Mouse (Mus musculus): Measurements from ENCODE around the gene Dcaf7.

Dcaf7 gene

DNA sequence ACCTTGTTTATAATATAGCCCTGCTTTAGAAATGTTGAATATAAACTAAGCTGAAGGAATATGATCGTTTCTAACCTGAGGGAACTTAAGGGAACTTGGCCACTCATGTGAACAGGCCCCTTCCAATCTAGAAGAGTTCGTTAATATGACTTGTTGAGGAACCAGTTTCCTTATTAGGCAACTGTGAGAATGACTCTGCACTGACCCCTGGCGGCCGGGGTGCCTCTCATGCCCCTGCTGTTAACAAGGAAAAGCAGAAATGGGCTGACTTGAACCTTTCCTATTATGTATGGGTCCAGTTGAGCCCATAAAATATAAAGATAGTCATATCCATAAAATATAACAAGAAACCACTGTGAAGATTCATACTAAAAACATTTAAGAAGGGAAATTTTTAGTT is 39.6 kb downstream of the Dcaf7 start:
- in situ Hi-C loops (cut with MboI; ENCODE audit: low pct_unique_long_range_greater_than_20kb in 1 of 2, low sequenced_read_pairs in 2 of 2, unreplicated experiment in 1 of 2) = no loop called here

DNA sequence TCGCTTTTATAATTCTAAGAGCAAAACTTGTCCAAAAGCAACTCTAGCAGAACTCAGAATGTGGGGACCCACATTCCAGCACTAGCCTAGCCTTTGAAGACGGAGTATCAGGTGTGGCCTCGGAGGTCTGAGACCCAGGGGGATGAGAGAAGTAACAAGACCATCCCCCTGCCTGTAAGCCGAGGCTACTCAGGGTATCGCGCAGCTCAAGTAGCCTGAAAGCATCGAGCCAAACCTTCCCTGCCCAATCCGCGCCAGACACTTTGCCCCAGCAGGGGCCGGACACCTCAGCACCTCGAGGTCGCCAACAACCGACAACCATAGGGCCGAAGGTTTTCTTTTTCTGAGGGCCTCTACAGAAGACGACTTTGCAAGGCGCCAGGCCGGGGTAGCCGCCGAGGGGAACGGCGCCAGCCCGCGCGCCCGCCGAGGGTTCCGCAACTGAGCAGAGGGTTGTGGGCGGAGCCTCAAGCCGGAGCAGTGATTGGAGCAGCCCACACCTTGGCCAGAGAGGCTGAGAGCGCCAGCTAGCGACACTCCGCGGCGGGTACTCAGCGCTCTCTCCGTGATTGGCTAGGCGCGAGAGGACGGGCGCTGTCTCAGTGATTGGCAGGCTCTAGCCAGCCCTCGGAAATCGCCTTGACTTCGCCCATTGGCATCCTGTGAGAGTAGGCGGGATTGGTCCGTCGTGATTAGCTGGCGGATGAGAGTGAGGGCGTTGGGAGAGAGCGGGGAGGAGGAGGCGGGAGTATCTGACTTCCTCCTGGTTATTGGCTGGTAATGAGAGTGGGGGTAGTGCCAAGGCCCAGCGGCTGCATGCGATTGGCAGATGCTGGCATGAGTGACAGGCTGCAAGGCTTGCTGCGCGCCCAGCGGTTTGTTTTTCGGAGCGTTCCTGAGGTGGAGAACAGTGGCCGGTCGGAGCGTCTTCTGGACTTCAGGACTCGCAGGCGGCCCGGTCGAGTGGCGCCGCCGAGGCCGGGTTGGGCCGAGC is 47.3 kb downstream of the Dcaf7 start, which contains the start of gene Map3k3:
Gene Map3k3 (plus strand): TSS at position 906 of the 994 bp plus-strand sequence.
- in situ Hi-C loops (cut with MboI; ENCODE audit: low pct_unique_long_range_greater_than_20kb in 1 of 2, low sequenced_read_pairs in 2 of 2, unreplicated experiment in 1 of 2) = no loop called here

GRCm38 (mm10) chr11:106084911-106085561 is 48.4 kb downstream of the Dcaf7 start:
- in situ Hi-C loops (cut with MboI; ENCODE audit: low pct_unique_long_range_greater_than_20kb in 1 of 2, low sequenced_read_pairs in 2 of 2, unreplicated experiment in 1 of 2) = no loop called here

DNA sequence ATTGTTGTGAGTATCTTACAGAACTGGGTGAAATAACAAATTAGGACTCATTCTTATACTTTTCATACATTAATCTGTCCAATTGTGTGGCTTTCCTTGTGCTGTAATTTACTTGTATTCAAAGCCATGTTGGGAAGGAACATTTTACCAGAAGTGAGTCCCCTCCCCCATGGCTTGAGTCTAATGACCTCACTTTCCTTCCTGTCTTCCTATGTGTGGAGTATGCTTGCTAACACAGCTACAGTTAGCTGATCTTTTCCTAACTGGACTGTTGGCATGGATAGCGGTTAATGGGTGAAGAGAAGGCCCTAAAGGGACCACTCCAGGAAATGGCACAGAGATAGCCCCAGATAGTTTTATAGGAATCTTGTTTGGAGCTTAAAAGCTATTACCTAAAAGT is 61.6 kb downstream of the Dcaf7 start:
- in situ Hi-C loops (cut with MboI; ENCODE audit: low pct_unique_long_range_greater_than_20kb in 1 of 2, low sequenced_read_pairs in 2 of 2, unreplicated experiment in 1 of 2) = no loop called here

GRCm38 (mm10) chr11:106102866-106103265 is 66.2 kb downstream of the Dcaf7 start:
- in situ Hi-C loops (cut with MboI; ENCODE audit: low pct_unique_long_range_greater_than_20kb in 1 of 2, low sequenced_read_pairs in 2 of 2, unreplicated experiment in 1 of 2) = no loop called here

GRCm38 (mm10) chr11:106106047-106106587 is 69.4 kb downstream of the Dcaf7 start:
- in situ Hi-C loops (cut with MboI; ENCODE audit: low pct_unique_long_range_greater_than_20kb in 1 of 2, low sequenced_read_pairs in 2 of 2, unreplicated experiment in 1 of 2) = no loop called here

Measured in mouse embryonic stem cell (cell line).